Mouse (Mus musculus): ENCODE results near the gene Olfr1428. TPM values are rescaled to one million over a fixed set of nuclear protein-coding genes. Genes with fewer than 3 reads are reported as not detected.

Gene Olfr1428
- polyA plus RNA-seq (2015; fragmentation: Nextera tagmentation; extraction: Ambion mirVana), result not detected in 2 replicates

GRCm38 (mm10) chr19:12115797-12116196, at the start of gene Olfr1428:
Gene Olfr1428, minus strand, starts transcription at chr19:12115897.

DNA sequence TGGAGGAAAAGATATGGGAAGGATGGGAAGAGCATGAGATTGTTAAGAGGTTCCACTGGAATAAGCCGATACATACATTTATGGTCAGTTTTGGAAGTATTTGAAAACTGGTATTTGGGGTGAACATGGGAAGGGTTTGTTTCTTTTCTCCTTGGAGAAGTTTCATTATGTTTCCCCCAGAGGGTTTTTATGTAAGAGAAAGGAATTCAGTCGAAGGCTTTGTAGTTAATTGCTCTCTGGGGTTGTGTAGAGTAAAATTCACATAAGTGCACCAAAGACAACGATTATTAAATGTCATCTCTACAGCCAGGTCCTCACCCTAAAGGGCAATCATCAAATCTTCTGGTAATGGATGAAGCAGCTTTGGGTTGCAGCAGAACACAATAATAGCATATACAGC, 7.4 kb upstream of the Olfr1428 start, which contains the start of gene Olfr76:
Olfr76 (minus strand) TSS at position 101 of the 400 bp plus-strand sequence.

GRCm38 (mm10) chr19:12103234-12103633, 12.5 kb downstream of the Olfr1428 start, which contains the start of gene Olfr1427:
Gene Olfr1427, minus strand, starts transcription at chr19:12103334.

GRCm38 (mm10) chr19:12091913-12092312, 23.8 kb downstream of the Olfr1428 start, which contains the start of gene Olfr1426:
Gene Olfr1426, minus strand, starts transcription at chr19:12092013.

GRCm38 (mm10) chr19:12077631-12078030, 38.1 kb downstream of the Olfr1428 start, which contains the start of gene Olfr1425:
Gene Olfr1425, minus strand, starts transcription at chr19:12077731.

DNA sequence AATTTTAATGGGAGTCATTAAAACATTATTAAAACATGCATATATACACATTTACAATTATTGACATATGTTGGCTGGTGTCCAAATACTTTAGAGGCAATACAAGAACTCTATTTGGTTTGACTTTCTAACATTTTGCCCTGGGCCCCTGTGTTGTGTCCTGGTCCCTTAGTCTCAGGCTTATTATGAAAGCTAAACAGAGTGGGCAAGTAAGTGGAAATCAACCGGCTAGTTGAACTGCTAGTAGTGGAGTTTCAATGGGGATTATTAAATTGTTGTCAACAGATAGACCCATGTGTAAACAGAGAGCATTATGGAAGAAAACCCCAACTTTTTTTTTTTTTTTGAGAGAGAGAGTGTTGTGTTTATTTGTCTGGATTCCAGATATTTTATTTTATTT, 53.1 kb downstream of the Olfr1428 start, which contains the start of gene Olfr1424:
Olfr1424 (minus strand) TSS at position 101 of the 400 bp plus-strand sequence.

Other genes starting within 250 kb of the Olfr1428 start
- not detected in 2 replicates for gene Olfr1419, start 240.8 kb downstream of the Olfr1428 start, polyA plus RNA-seq (2015; fragmentation: Nextera tagmentation; extraction: Ambion mirVana)
- 0.17 TPM in 1 of 2 replicates, not detected in the other for gene Olfr1420, start 229.3 kb downstream of the Olfr1428 start, polyA plus RNA-seq (2015; fragmentation: Nextera tagmentation; extraction: Ambion mirVana)
- gene Patl1, start 203.5 kb downstream of the Olfr1428 start, polyA plus RNA-seq (2015; fragmentation: Nextera tagmentation; extraction: Ambion mirVana), result 8.6 and 11.9 TPM in 2 replicates
- 3.9 and 4.6 TPM in 2 replicates for gene Osbp, start 150.0 kb downstream of the Olfr1428 start, polyA plus RNA-seq (2015; fragmentation: Nextera tagmentation; extraction: Ambion mirVana)
- not detected in 2 replicates for gene Olfr1423, start 74.6 kb downstream of the Olfr1428 start, polyA plus RNA-seq (2015; fragmentation: Nextera tagmentation; extraction: Ambion mirVana)
- gene Olfr1424, start 53.2 kb downstream of the Olfr1428 start, polyA plus RNA-seq (2015; fragmentation: Nextera tagmentation; extraction: Ambion mirVana), result not detected in 2 replicates
- gene Olfr1425, start 38.2 kb downstream of the Olfr1428 start, polyA plus RNA-seq (2015; fragmentation: Nextera tagmentation; extraction: Ambion mirVana), result not detected in 2 replicates
- gene Olfr1426, start 23.9 kb downstream of the Olfr1428 start, polyA plus RNA-seq (2015; fragmentation: Nextera tagmentation; extraction: Ambion mirVana), result not detected in 2 replicates
- gene Olfr1427, start 12.6 kb downstream of the Olfr1428 start, polyA plus RNA-seq (2015; fragmentation: Nextera tagmentation; extraction: Ambion mirVana), result not detected in 2 replicates
- not detected in 2 replicates for gene Olfr76, start 7.3 kb upstream of the Olfr1428 start, polyA plus RNA-seq (2015; fragmentation: Nextera tagmentation; extraction: Ambion mirVana)
- gene Olfr1555-ps1, start 54.2 kb upstream of the Olfr1428 start, polyA plus RNA-seq (2015; fragmentation: Nextera tagmentation; extraction: Ambion mirVana), result not detected in 2 replicates
- not detected in 2 replicates for gene Olfr1431, start 84.7 kb upstream of the Olfr1428 start, polyA plus RNA-seq (2015; fragmentation: Nextera tagmentation; extraction: Ambion mirVana)
- not detected in 2 replicates for gene Olfr1432, start 116.7 kb upstream of the Olfr1428 start, polyA plus RNA-seq (2015; fragmentation: Nextera tagmentation; extraction: Ambion mirVana)
- not detected in 2 replicates for gene Olfr262, start 125.8 kb upstream of the Olfr1428 start, polyA plus RNA-seq (2015; fragmentation: Nextera tagmentation; extraction: Ambion mirVana)
- not detected in 2 replicates for gene Olfr235, start 145.1 kb upstream of the Olfr1428 start, polyA plus RNA-seq (2015; fragmentation: Nextera tagmentation; extraction: Ambion mirVana)
- not detected in 2 replicates for gene Olfr1434, start 164.0 kb upstream of the Olfr1428 start, polyA plus RNA-seq (2015; fragmentation: Nextera tagmentation; extraction: Ambion mirVana)
- not detected in 2 replicates for gene Olfr1436, start 183.2 kb upstream of the Olfr1428 start, polyA plus RNA-seq (2015; fragmentation: Nextera tagmentation; extraction: Ambion mirVana)
- not detected in 2 replicates for gene Olfr1437, start 209.2 kb upstream of the Olfr1428 start, polyA plus RNA-seq (2015; fragmentation: Nextera tagmentation; extraction: Ambion mirVana)
- not detected in 2 replicates for gene Olfr1438-ps1, start 220.0 kb upstream of the Olfr1428 start, polyA plus RNA-seq (2015; fragmentation: Nextera tagmentation; extraction: Ambion mirVana)